Mouse (Mus musculus) kidney, adult 8-10 months (tissue): ENCODE data around the gene Spock2.
A peak's percentile ranks its signal among the peaks of the same experiment; 100 is the strongest.

Experiments used
- DNase-seq, 2 experiments: peaks; one replicate each; pipeline ENCODE4 v3.0.0; 2022

Gene Spock2

DNA sequence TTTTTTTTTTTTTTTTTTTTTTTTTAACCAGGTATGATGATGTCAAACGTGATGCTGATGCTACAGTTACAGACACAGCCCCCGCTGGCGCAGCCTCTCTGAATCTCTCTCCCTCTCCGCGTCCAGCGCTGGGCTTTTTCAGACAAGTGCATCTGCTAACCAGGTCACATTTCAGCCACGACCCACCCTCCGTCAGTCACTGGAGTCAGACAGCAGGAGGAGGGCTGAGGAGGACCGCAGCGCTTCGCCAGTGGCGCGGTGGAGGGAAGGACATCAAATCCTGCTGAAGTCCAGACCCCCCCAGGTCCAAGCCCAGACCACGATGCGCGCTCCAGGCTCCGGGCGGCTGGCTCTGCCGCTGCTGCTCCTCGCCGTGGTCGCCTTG, at the start of gene Spock2:
TSS of gene Spock2 (plus strand) at position 74 of the 385 bp plus-strand sequence.
- no peak for DNase-seq

DNA sequence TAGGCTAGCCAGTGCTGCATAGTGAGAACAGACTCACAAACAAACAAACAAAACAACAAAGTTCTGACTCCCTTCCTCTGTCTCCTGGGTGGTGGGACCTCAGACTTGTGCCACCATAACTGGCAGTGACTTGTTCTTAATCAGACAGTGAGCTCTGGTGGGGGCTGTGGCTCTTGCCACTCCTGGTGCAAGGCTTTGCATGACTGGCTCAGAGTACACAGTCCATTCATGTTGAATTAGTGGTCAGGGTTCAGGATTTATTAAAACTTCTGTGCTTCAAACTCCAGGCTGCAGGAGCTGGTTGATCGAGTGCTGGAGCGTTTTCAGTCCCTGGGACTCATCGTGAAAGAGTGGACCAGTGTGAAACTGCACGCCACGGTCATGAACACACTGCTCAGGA, 43.8 kb upstream of the Spock2 start:
- peak; percentile 55 to 63 for DNase-seq

DNA sequence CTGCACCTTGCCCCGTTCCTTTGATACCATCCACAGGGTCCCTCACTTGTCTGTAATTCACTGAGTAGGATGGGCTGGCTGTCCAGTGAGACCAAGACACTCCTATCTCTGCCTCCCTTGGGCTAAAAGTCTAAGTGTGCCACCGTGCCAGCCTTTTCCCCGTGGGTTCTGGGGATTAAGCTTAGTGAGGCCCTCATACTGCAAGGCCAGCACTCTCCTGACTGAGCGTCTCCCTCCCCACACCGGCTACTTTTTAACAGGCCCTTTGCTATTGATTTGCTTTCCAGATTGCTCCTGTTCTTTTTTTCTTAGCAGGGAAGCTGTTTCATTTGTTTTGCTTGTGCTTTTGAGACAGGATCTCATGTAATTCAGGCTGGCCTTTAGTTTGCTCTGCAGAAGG, 43.1 kb upstream of the Spock2 start:
- peak; percentile 54 to 61 for DNase-seq

DNA sequence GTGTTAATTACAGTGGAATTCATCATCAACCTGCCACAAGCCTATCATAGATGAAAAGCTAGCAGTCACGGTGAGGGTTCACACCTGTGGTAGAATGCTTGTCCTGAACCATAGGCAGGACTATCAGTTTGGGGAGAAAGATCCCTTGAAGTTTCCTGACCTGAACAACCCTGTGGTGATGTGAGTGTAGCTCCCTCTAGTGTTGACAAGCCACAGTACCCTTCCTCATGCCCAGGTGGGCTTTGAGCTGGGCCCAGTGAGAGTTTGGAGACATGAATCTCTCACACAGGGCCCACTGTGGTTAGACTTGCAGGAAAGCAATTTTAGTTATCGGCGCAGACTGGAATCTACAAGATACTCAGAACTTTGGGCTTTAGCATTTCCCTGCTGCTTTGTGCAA, 39.5 kb upstream of the Spock2 start:
- peak; percentile 32 to 46 for DNase-seq

- DNase-seq, result no peak
Observed at GRCm38 (mm10) chr10:60075159-60075558, 30.9 kb upstream of the Spock2 start.

DNA sequence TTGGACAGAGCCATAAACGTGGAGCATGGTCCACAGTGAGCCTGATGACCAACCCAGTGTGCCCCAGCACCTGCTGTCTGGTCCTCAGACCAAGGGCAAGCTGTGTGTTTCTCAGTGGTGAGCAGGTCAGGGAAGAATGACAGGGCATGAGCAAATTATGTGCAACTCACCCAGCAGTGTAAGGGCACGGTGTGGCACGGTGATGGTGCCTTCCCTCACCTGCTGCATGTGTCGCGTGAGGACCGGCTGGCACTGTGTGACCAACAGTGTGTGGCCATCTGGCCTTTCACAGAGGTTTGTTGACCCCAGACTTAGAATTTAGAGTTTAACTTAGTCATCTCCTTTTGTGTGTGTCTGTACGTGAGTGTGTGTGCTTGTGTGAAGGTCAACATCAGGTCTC, 28.8 kb upstream of the Spock2 start:
- no peak for DNase-seq

DNA sequence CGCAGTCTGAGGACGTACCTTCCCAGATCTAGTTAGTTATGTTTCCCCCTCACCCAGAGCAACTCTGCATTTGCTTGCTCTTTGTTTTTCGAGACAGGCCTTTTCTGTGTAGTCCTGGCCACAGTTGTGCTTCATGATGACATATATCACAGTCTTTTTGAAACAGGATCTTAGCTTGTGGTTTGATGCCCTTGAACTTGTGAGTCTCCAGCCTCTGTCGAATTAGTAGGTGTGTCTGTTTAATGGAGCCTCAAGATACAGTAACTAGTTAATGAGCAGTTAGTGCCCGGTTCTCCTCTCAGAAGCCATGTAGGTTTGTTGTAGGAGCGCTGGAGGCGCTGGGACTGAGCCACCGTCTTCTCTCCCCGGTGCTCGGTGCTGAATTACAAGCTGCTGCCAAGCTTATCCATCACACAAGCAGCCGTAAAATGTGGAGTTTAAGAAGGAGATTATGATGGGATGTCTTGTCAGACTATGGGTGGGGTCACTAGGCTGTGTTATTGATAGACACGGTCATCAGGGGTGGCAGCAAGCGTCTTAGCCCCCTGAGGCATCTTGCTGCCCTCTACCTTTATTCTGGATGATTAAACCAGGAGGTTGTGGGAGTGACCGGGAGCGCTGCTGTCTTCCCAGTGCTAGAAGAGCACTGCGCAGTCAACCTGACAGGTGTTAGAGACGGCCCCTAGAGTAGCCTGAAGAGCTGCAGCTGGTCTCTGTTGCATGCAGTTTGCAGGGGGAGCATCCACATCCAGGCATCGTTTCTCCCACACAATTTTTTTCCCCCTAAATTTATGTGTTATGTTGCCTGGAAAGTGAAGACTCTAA, 28.1 kb upstream of the Spock2 start:
- DNase-seq, result no peak

- DNase-seq, result no peak
Observed at GRCm38 (mm10) chr10:60078561-60078917, 27.5 kb upstream of the Spock2 start.

- no peak for DNase-seq
Observed at GRCm38 (mm10) chr10:60080171-60080570, 25.8 kb upstream of the Spock2 start.

- DNase-seq, result no peak
Observed at GRCm38 (mm10) chr10:60080601-60080981, 25.4 kb upstream of the Spock2 start.

DNA sequence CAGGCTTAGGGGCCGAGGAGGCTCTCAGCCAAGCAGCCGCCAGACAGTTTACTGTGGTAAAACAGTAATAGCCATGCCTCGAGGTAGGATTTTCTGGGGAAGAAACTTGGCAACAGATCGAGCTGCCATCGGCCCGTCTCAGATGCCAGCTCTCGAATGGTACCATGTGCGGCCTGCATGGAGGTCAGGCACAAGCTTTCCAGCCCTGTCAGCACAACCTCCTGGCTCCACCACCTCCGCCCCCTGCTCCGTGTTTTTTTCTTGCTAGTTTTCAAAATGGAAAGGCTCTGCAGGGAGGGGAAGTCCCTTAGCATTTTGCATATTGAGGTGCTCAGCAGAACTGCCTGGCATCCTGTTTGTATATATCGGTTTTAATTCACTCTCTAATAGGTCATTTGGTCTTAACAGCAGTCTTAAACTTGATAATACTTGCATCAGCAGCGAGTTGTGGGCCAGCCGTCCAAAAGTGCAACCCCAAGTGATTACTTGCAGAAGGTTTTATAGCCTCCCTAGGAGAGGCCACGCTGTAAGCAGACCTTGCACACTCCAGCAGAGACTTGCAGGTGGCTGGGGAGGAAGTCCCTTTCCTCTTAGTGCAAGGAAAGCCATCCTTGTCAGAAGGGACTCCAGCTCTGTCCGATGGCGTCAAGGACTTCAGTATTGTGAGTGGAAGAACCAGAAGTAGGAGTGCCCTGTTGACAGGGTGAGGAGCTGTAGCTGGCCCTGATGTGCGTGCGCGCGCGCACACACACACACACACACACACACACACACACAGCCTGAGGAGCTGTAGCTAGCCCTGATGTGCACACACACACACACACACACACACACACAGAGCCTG, 24.8 kb upstream of the Spock2 start:
- DNase-seq, result peak; percentile 58 to 78

DNA sequence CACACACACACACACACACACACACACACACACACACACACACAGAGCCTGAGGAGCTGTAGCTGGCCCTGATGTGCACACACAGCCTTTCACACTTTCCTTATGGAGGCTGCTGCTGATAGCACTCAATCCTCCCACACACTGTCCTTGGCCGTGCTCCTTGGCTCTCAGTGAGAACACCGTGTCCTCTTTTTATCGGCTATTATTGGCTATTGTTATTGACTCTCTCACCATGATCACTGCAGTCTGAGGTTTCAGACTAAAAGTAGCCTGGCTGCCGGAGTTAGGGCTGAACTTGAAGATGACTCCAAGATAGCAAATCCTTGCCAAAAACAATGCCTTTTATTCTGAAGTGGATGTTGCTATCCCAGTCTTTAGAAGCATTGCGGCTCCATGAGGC, 24.1 kb upstream of the Spock2 start:
- DNase-seq, result no peak

DNA sequence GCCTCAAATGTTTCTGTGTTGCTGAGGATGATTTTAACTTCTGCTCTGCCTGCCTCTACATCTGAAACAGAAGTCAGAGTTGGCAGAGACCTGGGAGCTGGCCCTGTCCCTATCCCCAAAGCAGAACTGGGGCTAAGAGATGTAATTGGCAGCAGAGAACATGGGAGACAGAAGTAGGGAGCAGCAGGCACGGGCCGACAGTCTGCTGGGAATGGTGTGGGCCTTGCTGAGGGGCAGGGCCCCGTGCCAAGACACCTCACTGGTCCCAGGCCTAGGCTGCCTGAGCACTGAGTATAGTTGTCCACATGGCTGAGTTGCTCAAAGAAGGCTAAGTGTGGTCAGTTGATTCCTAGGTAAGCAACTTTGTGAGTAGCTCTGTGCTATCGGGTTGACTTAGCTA, 22.0 kb upstream of the Spock2 start:
- no peak for DNase-seq

GRCm38 (mm10) chr10:60092311-60092710, 13.7 kb upstream of the Spock2 start:
- no peak for DNase-seq

DNA sequence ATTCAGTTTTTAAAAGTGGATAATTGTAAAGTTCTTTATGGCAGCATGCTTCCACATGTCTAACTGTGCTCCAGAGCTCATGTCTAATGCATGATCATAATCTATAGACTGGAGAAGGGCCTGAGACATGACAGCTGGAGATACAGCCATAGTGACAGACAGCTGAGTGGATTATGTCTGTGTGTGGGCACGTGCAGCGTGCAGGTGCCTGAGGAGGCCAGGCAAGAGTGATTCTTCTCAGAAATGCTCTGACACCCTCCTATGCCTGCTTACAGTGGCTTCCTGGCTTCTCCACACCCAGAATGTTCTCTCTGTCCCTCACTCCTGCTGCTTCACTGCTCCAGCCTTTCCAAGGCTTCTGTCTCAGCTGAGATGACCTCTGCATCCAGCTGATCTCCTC, 12.3 kb upstream of the Spock2 start:
- DNase-seq, result no peak

GRCm38 (mm10) chr10:60095558-60095957, 10.5 kb upstream of the Spock2 start:
- no peak for DNase-seq

- DNase-seq, result no peak
Observed at GRCm38 (mm10) chr10:60096302-60096701, 9.7 kb upstream of the Spock2 start.

DNA sequence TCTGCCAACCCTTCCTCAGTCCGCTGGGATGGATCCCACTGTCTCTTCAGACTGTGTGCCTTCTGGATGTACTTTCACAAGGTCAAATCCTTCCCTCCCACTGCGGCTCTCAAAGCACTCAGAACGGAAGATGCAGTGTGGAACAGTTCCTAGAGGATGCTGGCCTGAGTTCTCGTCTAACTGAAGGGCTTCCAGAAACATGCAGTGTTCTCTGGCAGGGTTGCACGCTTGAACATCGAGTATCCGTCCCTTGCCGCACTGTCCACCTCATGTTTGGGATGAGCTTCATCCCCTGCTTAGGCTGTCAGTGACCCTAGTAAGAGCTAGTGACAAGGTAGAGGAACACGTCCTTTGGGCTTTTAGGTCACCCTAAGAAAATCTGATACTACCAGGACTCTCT, 8.9 kb upstream of the Spock2 start:
- no peak for DNase-seq

GRCm38 (mm10) chr10:60097774-60098173, 8.2 kb upstream of the Spock2 start:
- no peak for DNase-seq

- DNase-seq, result no peak
Observed at GRCm38 (mm10) chr10:60105391-60106145, 451 bp upstream of the Spock2 start.

GRCm38 (mm10) chr10:60106531-60107186, 640 bp downstream of the Spock2 start:
- no peak for DNase-seq

DNA sequence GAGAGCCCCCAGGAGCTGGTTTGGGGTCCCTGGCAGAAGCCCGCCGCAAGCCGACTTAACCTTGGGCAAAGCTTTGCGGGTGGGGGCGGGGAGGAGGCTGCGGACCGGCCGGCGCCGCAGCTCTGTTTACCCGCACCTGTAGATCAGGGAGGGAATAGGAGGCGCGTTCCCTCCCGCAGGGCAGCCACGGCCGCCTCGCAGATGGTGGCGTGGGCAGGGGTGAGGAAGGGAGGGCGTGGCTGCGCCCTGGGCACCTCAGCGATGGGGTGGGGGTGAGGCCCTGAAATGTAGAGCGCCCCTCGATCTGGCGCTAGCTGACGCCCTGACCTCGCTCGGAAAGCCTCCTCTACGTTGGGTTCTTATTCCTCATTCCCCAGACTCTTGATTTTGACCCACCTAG, 1.4 kb downstream of the Spock2 start:
- no peak for DNase-seq
